Mouse (Mus musculus): ENCODE measurements around the gene H2-Oa. TPM values are rescaled to one million over a fixed set of nuclear protein-coding genes. Genes with fewer than 3 reads are reported as not detected.
A peak's percentile ranks its signal among the peaks of the same experiment; 100 is the strongest.

Gene H2-Oa
- polyA plus RNA-seq, 1 experiment from 2014 or later, result 0.23 TPM

- Histone ChIP-seq H3K36me3 (ENCODE audit: control insufficient read depth, insufficient read depth, low read length) (peaks cover 32% of the 10 kb centered on the region), H3K4me2 (ENCODE audit: low read depth, low read length) (no peak overlapping the region), H3K4me3 (ENCODE audit: low read length) (no peak overlapping the region), H3K27me3 (ENCODE audit: control insufficient read depth, insufficient read depth, low read depth, low read length) (no peaks in the 10 kb centered on the region), H3K27ac (ENCODE audit: low read length) (no peak overlapping the region), H3K4me1 (replicated peaks; ENCODE audit: control insufficient read depth, insufficient read depth, low read length) (peaks cover 7% of the 10 kb centered on the region; the same call in 1 of the 2 replicates), H3K9ac (ENCODE audit: low read length) (no peak overlapping the region), H3K9me3 (ENCODE audit: control insufficient read depth, low read length) (no peaks in the 10 kb centered on the region)
- WGBS, result 80% methylated on average over 5 of the region's 6 CpGs
- ATAC-seq (ENCODE audit: low read depth), result no peak
Observed at GRCm38 (mm10) chr17:34108460-34108859, 16.3 kb downstream of the H2-Oa start.

DNA sequence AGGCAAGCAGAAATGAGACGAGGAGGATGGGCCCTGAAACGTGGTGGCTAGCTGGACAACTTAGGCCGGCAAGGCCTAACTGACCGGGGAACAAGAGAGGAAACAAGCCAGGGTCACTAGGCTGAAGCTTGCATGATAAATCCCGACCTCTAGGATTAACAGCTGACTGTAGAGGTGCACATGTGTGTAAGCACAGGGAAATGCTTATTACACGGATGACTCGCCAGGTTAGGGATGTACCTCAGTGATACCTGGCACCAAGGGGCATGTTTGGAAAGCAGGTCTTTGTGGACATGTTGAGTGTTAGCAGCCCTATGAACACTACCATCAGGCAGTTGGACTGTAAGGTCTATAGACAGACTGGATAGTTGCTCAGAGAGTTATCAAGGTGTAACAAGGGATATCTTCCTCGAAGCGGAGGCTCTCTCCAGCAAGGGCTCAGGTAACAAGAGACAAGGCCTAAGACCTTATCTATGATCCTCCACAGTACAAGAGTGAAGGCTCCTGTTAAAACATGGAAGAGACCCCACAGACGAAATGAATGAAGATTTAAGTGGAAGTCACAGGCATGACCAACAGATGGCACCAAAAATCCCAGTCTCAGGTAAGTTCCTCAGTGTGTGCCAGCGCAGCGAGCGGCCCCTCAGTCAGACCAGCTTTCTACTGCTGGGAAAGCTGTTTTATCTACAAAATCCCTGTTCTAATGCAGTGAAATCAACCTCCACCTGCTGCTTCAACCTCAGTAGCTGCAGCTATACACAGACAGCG lies 17.1 kb downstream of the H2-Oa start:
- Histone ChIP-seq H3K4me1 (replicated peaks; ENCODE audit: control insufficient read depth, insufficient read depth, low read length) (peaks cover 7% of the 10 kb centered on the region; the same call in 1 of the 2 replicates), H3K36me3 (ENCODE audit: control insufficient read depth, insufficient read depth, low read length) (peaks cover 40% of the 10 kb centered on the region), H3K4me2 (ENCODE audit: low read depth, low read length) (no peak overlapping the region), H3K9me3 (ENCODE audit: control insufficient read depth, low read length) (no peaks in the 10 kb centered on the region), H3K27ac (ENCODE audit: low read length) (no peak overlapping the region), H3K27me3 (ENCODE audit: control insufficient read depth, insufficient read depth, low read depth, low read length) (no peaks in the 10 kb centered on the region), H3K4me3 (ENCODE audit: low read length) (no peak overlapping the region), H3K9ac (ENCODE audit: low read length) (no peak overlapping the region)
- peak; percentile 24; the same call in 1 of the 2 replicates for ATAC-seq (ENCODE audit: low read depth)
- WGBS, result 70% methylated on average over 14 of the region's 14 CpGs

GRCm38 (mm10) chr17:34109806-34110195 lies 17.7 kb downstream of the H2-Oa start:
- 59% methylated on average over 3 of the region's 3 CpGs for WGBS
- Histone ChIP-seq H3K27ac (ENCODE audit: low read length) (no peak overlapping the region), H3K4me1 (replicated peaks; ENCODE audit: control insufficient read depth, insufficient read depth, low read length) (peaks cover 9% of the 10 kb centered on the region; the same call in 1 of the 2 replicates), H3K9ac (ENCODE audit: low read length) (no peak overlapping the region), H3K9me3 (ENCODE audit: control insufficient read depth, low read length) (no peaks in the 10 kb centered on the region), H3K27me3 (ENCODE audit: control insufficient read depth, insufficient read depth, low read depth, low read length) (no peaks in the 10 kb centered on the region), H3K4me2 (ENCODE audit: low read depth, low read length) (no peak overlapping the region), H3K4me3 (ENCODE audit: low read length) (no peak overlapping the region), H3K36me3 (ENCODE audit: control insufficient read depth, insufficient read depth, low read length) (peaks cover 46% of the 10 kb centered on the region)
- ATAC-seq (ENCODE audit: low read depth), result peak; percentile 53

- ATAC-seq (ENCODE audit: low read depth), result 0 out of 2 replicates have a peak, but pooled peaks have one; percentile 17
- H3K27ac ChIP-seq (ENCODE audit: low read length), result peak overlapping the region; percentile 32; the same call in 1 of the 2 replicates
- no peaks in the 10 kb centered on the region for H3K9me3 ChIP-seq (ENCODE audit: control insufficient read depth, low read length)
- H3K9ac ChIP-seq (ENCODE audit: low read length), result no peak overlapping the region
- 44% methylated on average over 8 of the region's 8 CpGs for WGBS
- no peak overlapping the region for H3K4me3 ChIP-seq (ENCODE audit: low read length)
- H3K36me3 ChIP-seq (ENCODE audit: control insufficient read depth, insufficient read depth, low read length), result peaks cover 51% of the 10 kb centered on the region
- H3K27me3 ChIP-seq (ENCODE audit: control insufficient read depth, insufficient read depth, low read depth, low read length), result no peaks in the 10 kb centered on the region
- peaks cover 12% of the 10 kb centered on the region; the same call in 1 of the 2 replicates for H3K4me1 ChIP-seq (replicated peaks; ENCODE audit: control insufficient read depth, insufficient read depth, low read length)
- H3K4me2 ChIP-seq (ENCODE audit: low read depth, low read length), result no peak overlapping the region
Observed at GRCm38 (mm10) chr17:34110309-34110708, 18.2 kb downstream of the H2-Oa start.

DNA sequence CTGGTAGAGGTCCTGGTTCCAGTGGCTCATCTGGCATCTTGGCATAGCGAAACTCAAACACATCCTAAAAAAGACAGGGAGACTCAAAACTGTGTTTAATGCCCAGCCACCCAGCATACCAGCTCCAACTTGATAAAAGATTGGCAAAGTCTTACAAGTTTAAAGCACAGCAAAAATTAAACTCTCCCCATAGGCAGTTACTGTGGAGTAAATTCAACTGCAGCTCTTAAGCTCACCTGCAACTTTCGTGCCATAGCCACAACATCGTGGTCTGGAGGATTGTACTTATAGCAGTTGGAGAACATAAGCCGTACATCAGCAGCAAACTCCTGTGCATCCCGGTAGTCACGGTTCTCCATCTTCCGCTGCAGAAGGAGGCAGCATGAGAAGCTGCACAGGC lies 22.0 kb downstream of the H2-Oa start:
- Histone ChIP-seq H3K36me3 (ENCODE audit: control insufficient read depth, insufficient read depth, low read length) (peaks cover 77% of the 10 kb centered on the region), H3K9me3 (ENCODE audit: control insufficient read depth, low read length) (no peaks in the 10 kb centered on the region), H3K9ac (ENCODE audit: low read length) (no peak overlapping the region), H3K27me3 (ENCODE audit: control insufficient read depth, insufficient read depth, low read depth, low read length) (no peaks in the 10 kb centered on the region), H3K27ac (ENCODE audit: low read length) (no peak overlapping the region), H3K4me2 (ENCODE audit: low read depth, low read length) (no peak overlapping the region), H3K4me1 (replicated peaks; ENCODE audit: control insufficient read depth, insufficient read depth, low read length) (peaks cover 19% of the 10 kb centered on the region), H3K4me3 (ENCODE audit: low read length) (no peak overlapping the region)
- ATAC-seq (ENCODE audit: low read depth), result no peak
- 84% methylated on average over 7 of the region's 7 CpGs for WGBS

GRCm38 (mm10) chr17:34116736-34117370 lies 24.7 kb downstream of the H2-Oa start:
- no peak for ATAC-seq (ENCODE audit: low read depth)
- WGBS, result 24% methylated on average over 7 of the region's 7 CpGs

DNA sequence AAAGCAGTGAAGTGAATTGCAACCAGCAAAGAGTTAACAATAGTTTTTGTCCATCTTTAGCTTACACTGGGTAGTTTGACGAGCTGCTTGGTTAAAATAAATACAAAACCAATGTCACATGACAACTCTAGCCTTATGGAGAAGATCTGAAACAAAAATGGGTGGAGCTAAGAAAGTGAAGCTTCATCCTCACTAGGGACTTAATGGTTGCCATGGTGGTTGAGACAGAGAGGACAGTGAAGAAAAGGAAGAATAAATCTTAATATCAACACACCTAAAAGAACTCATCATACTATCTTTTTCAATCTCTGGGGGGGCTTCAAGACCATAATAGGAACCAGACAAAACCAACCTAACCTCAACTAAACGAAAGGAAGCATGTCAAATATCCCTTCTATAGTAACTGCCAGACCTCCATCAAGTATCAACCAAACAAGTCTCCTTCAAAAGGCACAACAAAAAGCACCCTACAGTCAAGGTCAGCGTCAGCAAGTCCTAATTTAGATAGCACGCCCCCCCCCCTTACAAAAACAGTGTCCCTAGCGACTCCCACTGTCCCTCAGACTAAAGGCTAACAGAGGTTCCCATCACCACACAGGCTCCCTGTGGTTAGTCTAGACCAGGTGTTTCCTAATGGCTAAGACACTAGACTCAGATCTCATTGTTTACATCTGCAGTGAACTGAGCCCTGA lies 25.4 kb downstream of the H2-Oa start:
- Histone ChIP-seq H3K9ac (ENCODE audit: low read length) (peak overlapping the region; percentile 90), H3K36me3 (ENCODE audit: control insufficient read depth, insufficient read depth, low read length) (peaks cover 55% of the 10 kb centered on the region), H3K9me3 (ENCODE audit: control insufficient read depth, low read length) (no peaks in the 10 kb centered on the region), H3K27me3 (ENCODE audit: control insufficient read depth, insufficient read depth, low read depth, low read length) (no peaks in the 10 kb centered on the region), H3K4me2 (ENCODE audit: low read depth, low read length) (peak overlapping the region; percentile 95), H3K4me1 (replicated peaks; ENCODE audit: control insufficient read depth, insufficient read depth, low read length) (peaks cover 12% of the 10 kb centered on the region), H3K4me3 (ENCODE audit: low read length) (peak overlapping the region; percentile 81), H3K27ac (ENCODE audit: low read length) (no peak overlapping the region)
- no peak for ATAC-seq (ENCODE audit: low read depth)
- WGBS, result 0% methylated on average over 5 of the region's 5 CpGs

More at GRCm38 (mm10) chr17:34116736-34117370, 24.7 kb downstream of the H2-Oa start:
- Histone ChIP-seq H3K27me3 (ENCODE audit: control insufficient read depth, insufficient read depth, low read depth, low read length) (no peaks in the 10 kb centered on the region), H3K4me1 (replicated peaks; ENCODE audit: control insufficient read depth, insufficient read depth, low read length) (peaks cover 12% of the 10 kb centered on the region), H3K27ac (ENCODE audit: low read length) (no peak overlapping the region), H3K36me3 (ENCODE audit: control insufficient read depth, insufficient read depth, low read length) (peaks cover 62% of the 10 kb centered on the region), H3K9ac (ENCODE audit: low read length) (peak overlapping the region; percentile 90), H3K4me2 (ENCODE audit: low read depth, low read length) (peak overlapping the region; percentile 95), H3K9me3 (ENCODE audit: control insufficient read depth, low read length) (no peaks in the 10 kb centered on the region), H3K4me3 (ENCODE audit: low read length) (peak overlapping the region; percentile 81)

DNA sequence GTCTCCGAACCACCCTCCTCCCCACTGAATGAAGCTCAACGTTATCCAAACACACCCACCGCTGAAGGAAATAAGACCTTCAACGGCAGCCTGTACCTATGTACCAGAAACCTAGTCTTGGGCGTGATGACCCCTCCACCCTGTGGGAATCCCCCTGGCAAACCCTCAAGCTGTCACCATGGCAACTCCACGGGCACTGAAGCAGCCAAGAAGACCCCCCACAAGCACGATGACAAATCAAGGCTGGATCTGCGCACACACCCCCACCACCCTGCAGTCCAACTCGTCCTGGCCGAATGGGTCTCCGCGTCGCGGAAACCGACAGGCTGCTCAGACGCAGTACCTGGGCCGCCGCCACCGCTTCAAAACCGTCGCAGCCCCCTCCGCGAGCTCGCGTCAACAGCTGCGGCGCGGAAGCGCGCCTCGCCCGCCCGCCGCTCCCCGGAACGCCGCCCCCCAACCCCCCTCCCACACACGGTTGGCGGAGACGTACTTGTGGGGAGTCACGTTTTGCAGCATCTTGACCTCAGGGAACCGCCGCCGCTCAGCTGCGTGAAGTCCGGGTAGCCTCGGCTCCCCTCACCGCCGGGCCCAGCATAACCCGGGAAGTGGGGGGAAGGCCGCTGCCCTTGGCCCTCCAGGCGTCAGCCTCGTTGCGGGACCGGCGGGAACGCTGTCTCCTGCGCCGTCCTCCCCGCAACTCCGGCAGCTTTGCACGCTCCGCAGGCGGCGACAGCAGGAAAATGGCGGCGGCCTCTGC lies 26.2 kb downstream of the H2-Oa start:
- H3K4me2 ChIP-seq (ENCODE audit: low read depth, low read length), result peak overlapping the region; percentile 95
- H3K9me3 ChIP-seq (ENCODE audit: control insufficient read depth, low read length), result no peaks in the 10 kb centered on the region
- peak overlapping the region; percentile 76 for H3K27ac ChIP-seq (ENCODE audit: low read length)
- H3K9ac ChIP-seq (ENCODE audit: low read length), result peak overlapping the region; percentile 90
- no peak for ATAC-seq (ENCODE audit: low read depth)
- 0% methylated on average over 47 of the region's 67 CpGs for WGBS
- H3K36me3 ChIP-seq (ENCODE audit: control insufficient read depth, insufficient read depth, low read length), result peaks cover 48% of the 10 kb centered on the region
- H3K4me1 ChIP-seq (replicated peaks; ENCODE audit: control insufficient read depth, insufficient read depth, low read length), result peaks cover 12% of the 10 kb centered on the region
- no peaks in the 10 kb centered on the region for H3K27me3 ChIP-seq (ENCODE audit: control insufficient read depth, insufficient read depth, low read depth, low read length)
- peak overlapping the region; percentile 81 for H3K4me3 ChIP-seq (ENCODE audit: low read length)
